Mouse (Mus musculus) erythroblast, embryonic 14.5 days (primary cell): ENCODE data around the gene Qrfpr. TPM values are rescaled to one million over a fixed set of nuclear protein-coding genes. Genes with fewer than 3 reads are reported as not detected.

ENCODE experiments used
- H3K27me3 ChIP-seq: 2 replicates; pipeline ENCODE4 v1.6.1; 2012; ENCODE audit warnings: inconsistent platforms; ENCODE audit not compliant: control insufficient read depth
- H3K36me3 ChIP-seq: 2 replicates; pipeline ENCODE4 v1.6.1; 2012; ENCODE audit warnings: mild to moderate bottlenecking, inconsistent platforms; ENCODE audit not compliant: control insufficient read depth
- H3K4me1 ChIP-seq: 2 replicates; pipeline ENCODE4 v1.6.1; 2012; ENCODE audit warnings: inconsistent platforms; ENCODE audit not compliant: control insufficient read depth
- H3K4me3 ChIP-seq: replicated peaks from 2 replicates; pipeline ENCODE3; 2012; ENCODE audit warnings: moderate library complexity, mild to moderate bottlenecking, inconsistent platforms
- H3K9me3 ChIP-seq: 2 replicates; pipeline ENCODE4 v1.6.1; 2012; ENCODE audit warnings: low read length, inconsistent platforms, mixed read lengths; ENCODE audit not compliant: control insufficient read depth
- GATA1 ChIP-seq: IDR thresholded peaks from 2 replicates; pipeline ENCODE4 v1.6.1; 2012; ENCODE audit warnings: low read length, inconsistent platforms, mixed read lengths
- TAL1 ChIP-seq: IDR thresholded peaks from 3 replicates; pipeline ENCODE4 v1.6.1; 2012; ENCODE audit warnings: low read length, inconsistent platforms, mixed read lengths
- polyA plus RNA-seq: library from polyadenylated mRNA; stranded (reverse); fragments of >175 nt; gene quantifications from 2 replicates; pipeline ENCODE4 v1.2.3, GENCODE M21; 2012

The Qrfpr gene
- polyA plus RNA-seq, 1 experiment = not detected

DNA sequence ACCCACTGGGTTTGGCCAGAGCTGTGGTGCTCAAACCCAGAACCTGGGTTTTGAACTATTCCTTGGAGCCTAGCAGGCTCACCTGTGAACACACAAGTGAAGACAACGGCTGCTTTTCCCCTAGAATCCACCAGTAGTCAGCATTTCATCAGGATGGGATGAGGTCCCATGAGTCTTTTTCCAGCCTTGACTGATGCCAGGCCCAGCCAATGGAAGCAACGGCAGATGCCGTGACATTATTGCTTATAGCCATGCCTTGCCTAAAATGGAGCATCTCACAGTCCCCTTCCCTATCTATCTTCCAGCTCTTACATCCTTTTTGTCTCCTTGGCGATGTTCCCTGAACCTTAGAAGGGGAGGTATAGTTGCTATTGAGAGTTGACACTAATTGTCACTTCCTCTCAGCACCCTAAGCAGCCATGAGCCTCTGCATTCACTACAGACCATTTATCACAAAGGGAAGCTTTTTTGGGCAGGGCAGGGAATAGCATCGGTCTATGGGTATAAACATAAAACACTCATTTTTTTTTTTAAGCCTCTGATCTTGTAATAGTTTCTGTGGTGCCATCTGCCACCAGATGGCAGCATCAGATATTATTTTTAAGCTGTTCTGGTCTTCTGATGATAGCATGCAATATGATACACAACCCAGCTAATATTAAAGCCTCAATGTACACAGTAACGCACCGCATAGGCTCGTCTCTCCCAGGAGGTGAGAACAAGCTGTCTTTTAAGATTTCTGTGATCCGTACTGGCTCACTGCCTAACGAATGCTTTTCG lies 12.1 kb downstream of the Qrfpr start:
- no peak for TF ChIP-seq TAL1
- TF ChIP-seq GATA1 = no peak
- no peak overlapping the region for H3K4me3 ChIP-seq
- no peaks in the 10 kb centered on the region for H3K4me1 ChIP-seq
- H3K27me3 ChIP-seq = no peaks in the 10 kb centered on the region
- no peaks in the 10 kb centered on the region for H3K9me3 ChIP-seq
- no peaks in the 10 kb centered on the region for H3K36me3 ChIP-seq

DNA sequence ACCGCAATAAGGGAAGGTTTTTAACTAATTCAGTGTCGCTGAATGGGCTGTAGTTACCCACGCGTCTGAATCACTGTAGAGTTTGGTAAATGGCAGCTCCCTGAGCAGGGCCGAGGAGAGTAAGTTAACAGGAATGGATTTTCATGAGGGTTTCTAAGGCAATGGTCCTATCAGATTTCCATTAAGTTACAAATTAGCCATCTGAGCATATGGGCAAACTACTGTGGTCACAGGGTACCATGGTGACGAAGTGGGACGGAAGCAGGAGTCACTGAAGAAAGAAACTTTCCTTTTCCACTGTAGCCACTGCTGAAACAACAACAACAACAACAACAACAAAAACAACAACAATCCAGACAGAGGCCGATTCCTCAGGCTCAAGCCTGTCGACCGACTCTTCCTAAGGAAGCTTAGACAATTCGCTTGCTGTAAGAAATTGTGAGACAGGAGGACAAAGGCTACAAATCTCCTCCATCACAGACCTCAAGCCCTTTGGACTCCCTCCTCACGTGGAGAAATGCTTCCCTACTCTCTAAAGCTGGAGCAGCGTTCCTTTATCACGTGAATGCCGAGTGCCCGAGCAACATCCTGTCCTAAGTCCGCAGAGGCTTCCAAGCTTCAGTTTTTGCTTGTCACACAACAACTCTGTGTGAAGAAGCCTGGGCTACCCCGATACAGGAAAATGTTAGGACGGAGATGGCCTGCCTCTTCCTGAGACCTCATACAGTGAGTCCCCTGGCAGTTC lies 14.4 kb downstream of the Qrfpr start:
- no peaks in the 10 kb centered on the region for H3K36me3 ChIP-seq
- no peaks in the 10 kb centered on the region for H3K9me3 ChIP-seq
- H3K4me3 ChIP-seq = no peak overlapping the region
- no peaks in the 10 kb centered on the region for H3K27me3 ChIP-seq
- TF ChIP-seq TAL1 (no peak), GATA1 (no peak)
- no peaks in the 10 kb centered on the region for H3K4me1 ChIP-seq

DNA sequence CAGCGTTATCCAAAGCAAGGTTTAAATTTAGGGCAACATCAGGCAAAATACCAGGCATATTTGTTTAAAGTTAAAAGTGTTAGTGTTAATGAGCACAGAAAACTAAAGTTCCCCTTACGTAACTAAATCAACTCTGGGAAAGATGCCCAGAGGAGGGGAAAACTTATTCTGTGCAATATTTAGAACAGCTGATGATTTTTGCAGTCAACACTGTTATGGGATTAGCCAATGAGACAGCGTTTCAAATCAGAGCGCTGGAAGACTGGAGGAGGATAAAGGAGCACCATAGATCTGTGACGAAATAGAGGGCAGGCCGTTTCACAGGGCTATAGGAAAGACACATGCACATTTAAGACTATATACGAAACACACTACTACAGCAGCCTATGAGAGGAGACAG lies 19.2 kb downstream of the Qrfpr start:
- TF ChIP-seq TAL1 = no peak
- no peak for TF ChIP-seq GATA1

DNA sequence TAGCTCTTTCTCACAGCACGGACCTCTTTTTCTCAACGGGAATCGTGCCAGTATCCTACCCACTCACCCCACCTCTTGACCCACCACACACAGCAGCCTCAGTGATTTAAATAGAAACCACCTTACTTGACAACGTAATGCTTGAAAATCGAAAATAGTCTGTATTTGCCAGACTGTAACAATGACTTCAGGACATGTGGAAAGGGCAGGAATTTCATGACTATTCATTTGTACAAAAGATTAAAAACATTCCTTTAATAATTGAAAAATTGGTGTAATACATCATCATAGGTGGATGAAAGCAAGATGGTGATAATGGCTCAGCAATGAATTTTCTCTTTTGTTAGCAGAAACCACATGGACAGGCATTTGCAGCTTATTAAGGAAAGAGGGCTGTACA lies 21.0 kb downstream of the Qrfpr start:
- TF ChIP-seq TAL1 = no peak
- no peaks in the 10 kb centered on the region for H3K27me3 ChIP-seq
- H3K4me3 ChIP-seq = no peak overlapping the region

More for the DNA sequence above, 19.2 kb downstream of the Qrfpr start:
- Histone ChIP-seq H3K4me1 (no peaks in the 10 kb centered on the region), H3K27me3 (no peaks in the 10 kb centered on the region), H3K9me3 (no peaks in the 10 kb centered on the region), H3K4me3 (no peak overlapping the region), H3K36me3 (no peaks in the 10 kb centered on the region)

DNA sequence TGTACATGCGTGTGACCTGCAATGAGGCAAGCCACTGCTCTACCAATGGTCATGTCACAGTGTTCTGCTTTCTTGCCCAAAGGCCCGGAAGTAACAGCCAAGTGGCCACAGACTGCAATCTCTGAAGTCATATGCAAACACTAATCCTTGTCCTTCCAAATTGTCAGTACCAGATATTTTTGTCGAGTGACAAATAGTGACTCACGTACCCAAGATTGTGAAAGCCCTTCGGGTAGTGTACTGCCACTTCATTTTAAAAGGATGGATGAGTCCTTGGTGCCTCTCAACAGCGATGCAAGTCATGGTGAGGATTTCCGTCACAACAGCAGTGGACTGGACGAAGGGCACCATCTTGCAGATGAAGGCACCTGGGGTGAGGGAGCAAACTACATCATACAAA lies 32.9 kb downstream of the Qrfpr start:
- H3K36me3 ChIP-seq = no peaks in the 10 kb centered on the region
- no peaks in the 10 kb centered on the region for H3K4me1 ChIP-seq
- no peak overlapping the region for H3K4me3 ChIP-seq
- TF ChIP-seq TAL1 (no peak), GATA1 (no peak)
- H3K9me3 ChIP-seq = no peaks in the 10 kb centered on the region
- no peaks in the 10 kb centered on the region for H3K27me3 ChIP-seq

More for the DNA sequence above, 21.0 kb downstream of the Qrfpr start:
- no peaks in the 10 kb centered on the region for H3K4me1 ChIP-seq
- H3K9me3 ChIP-seq = no peaks in the 10 kb centered on the region
- H3K36me3 ChIP-seq = no peaks in the 10 kb centered on the region

DNA sequence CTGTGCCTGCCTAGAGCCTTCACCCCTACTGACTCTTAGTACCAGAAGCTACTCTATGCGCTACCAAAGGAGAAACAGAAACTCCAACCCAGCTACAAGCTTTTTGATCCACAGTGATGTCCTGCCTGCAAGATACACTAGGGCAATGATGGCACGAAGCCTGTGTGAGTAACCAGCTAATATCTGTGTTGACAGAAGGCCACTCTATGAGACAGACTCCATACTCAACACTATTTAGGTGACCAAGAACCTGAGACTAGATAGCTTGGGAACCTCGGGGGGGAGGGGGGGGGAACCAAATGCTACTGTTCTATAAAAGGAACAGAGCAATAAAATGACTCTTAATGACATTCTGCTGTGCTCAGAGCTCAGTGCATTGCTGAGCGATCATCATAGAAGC lies 35.6 kb downstream of the Qrfpr start:
- no peak for TF ChIP-seq GATA1
- TF ChIP-seq TAL1 = no peak
- H3K27me3 ChIP-seq = no peaks in the 10 kb centered on the region
- H3K4me3 ChIP-seq = no peak overlapping the region
- no peaks in the 10 kb centered on the region for H3K4me1 ChIP-seq
- H3K36me3 ChIP-seq = no peaks in the 10 kb centered on the region
- no peaks in the 10 kb centered on the region for H3K9me3 ChIP-seq

DNA sequence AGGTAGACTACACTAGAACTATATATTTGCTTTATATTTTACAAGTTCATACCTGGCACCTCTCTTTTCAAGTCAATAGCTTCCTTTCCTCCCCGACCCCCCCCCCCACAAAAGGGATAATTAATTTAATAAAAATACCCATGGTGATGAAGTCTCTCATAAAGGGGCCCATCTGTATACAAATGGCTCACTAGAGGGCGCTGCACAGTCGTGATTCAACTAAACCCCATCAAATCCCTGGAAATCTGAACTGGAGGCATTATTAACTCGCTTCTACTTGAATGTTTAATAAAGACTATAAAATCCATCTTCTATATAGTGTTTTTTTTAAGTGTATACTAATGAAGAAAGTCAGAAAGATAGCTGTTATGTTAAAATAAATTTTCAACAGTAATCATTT lies 40.6 kb downstream of the Qrfpr start:
- TF ChIP-seq TAL1 (no peak), GATA1 (no peak)
- Histone ChIP-seq H3K4me3 (no peak overlapping the region), H3K27me3 (no peaks in the 10 kb centered on the region), H3K36me3 (no peaks in the 10 kb centered on the region), H3K4me1 (no peaks in the 10 kb centered on the region), H3K9me3 (no peaks in the 10 kb centered on the region)

DNA sequence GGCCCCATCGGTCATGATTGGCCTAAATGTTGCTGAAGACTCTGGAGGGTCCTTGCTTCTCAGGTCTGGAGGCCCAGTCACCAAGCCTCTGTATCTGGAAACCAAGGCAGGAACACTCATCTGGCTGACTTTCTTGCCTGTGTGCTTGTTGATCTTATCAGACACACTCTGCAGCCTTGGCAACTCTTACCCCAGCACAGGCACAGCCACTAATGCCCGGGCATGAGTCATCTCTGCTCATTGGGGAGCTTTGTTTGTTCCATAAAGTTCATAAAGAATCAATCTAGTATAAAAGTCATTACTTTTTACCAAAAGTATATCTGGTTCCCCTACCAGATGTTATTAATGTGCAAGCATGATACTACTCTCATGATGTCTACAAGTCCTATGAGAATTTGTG lies 48.4 kb downstream of the Qrfpr start:
- Histone ChIP-seq H3K4me1 (no peaks in the 10 kb centered on the region), H3K27me3 (no peaks in the 10 kb centered on the region), H3K36me3 (no peaks in the 10 kb centered on the region), H3K4me3 (no peak overlapping the region), H3K9me3 (no peaks in the 10 kb centered on the region)
- TF ChIP-seq GATA1 (no peak), TAL1 (no peak)

DNA sequence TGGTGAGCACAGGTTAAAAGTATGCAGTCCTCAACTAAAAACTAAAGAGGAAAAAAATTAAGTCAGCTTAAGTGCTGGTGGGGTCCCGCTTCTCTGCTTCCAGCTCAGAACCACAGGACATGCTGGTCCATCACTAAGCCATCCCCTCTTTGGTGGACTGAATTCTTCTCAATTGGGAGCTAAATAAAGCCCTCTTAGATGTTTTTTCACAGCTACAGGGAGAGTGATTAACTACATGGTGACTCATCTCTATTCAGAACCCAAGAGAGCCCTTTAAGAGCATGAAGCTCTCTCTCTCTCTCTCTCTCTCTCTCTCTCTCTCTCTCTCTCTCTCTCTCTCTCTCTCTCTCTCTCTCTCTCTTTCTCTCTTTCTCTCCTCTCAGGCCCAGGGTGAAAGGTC lies 50.8 kb downstream of the Qrfpr start:
- Histone ChIP-seq H3K9me3 (no peaks in the 10 kb centered on the region), H3K4me3 (no peak overlapping the region), H3K27me3 (no peaks in the 10 kb centered on the region), H3K36me3 (peaks cover 3% of the 10 kb centered on the region; the same call in 1 of the 2 replicates), H3K4me1 (no peaks in the 10 kb centered on the region)
- no peak for TF ChIP-seq TAL1
- no peak for TF ChIP-seq GATA1
